11 mouse cellular contexts compared by ENCODE assay signal in genomic region chr2:75933541-75933940, GRCm38 (mm10). TPM values are rescaled to one million over a fixed set of nuclear protein-coding genes. Genes with fewer than 3 reads are reported as not detected.
DNase-seq lines count a peak whose midpoint lies in the region; ATAC-seq and TF ChIP-seq lines count a peak whose summit lies in the region.
"Had no signal": no experiment of that assay in that cellular context is flagged by ENCODE, and none has a peak within 500 bp of the region (broad histone marks: within the 10 kb centered on the region; RNA-seq: fewer than 3 reads in every experiment).

No protein-coding gene starts in this region.

- 0 out of 2 replicates have a peak, but pooled peaks cover 2% of the 10 kb centered on the region for H3K36me3 ChIP-seq in hindbrain, embryonic 12.5 days
- 0 out of 2 replicates have a peak, but pooled peaks cover 10% of the 10 kb centered on the region for H3K36me3 ChIP-seq in hindbrain, embryonic 10.5 days
- no peaks in the 10 kb centered on the region for H3K36me3 ChIP-seq in limb, embryonic 11.5 days (ENCODE audit: control insufficient read depth, insufficient read depth, low read length)

- no peaks in the 10 kb centered on the region for H3K27me3 ChIP-seq in hindbrain, embryonic 12.5 days
- H3K27me3 ChIP-seq in hindbrain, embryonic 10.5 days (ENCODE audit: insufficient read depth, poor library complexity, severe bottlenecking): no peaks in the 10 kb centered on the region
- no peaks in the 10 kb centered on the region for H3K27me3 ChIP-seq in limb, embryonic 11.5 days (ENCODE audit: control insufficient read depth, insufficient read depth, low read length)

- no peak overlapping the region for H3K4me2 ChIP-seq in hindbrain, embryonic 12.5 days (replicated peaks)
- H3K4me2 ChIP-seq in limb, embryonic 11.5 days (ENCODE audit: low read depth, severe bottlenecking): no peak overlapping the region

- DNase-seq in adrenal gland, postnatal 14 days: peak; percentile 12
- DNase-seq in adrenal gland, postnatal 4 days (ENCODE audit: low spot score in 2 of 2): no peak
- no peak for DNase-seq in hindbrain, embryonic 10.5 days (ENCODE audit: low spot score)
- no peak for DNase-seq in limb, embryonic 11.5 days (ENCODE audit: low spot score)
- DNase-seq in cerebellum, adult 9-11 months: no peak
- no peak for DNase-seq in testis, postnatal 14 days (ENCODE audit: low spot score)
- DNase-seq: kidney, postnatal 10 days had no signal

- H3K9ac ChIP-seq in hindbrain, embryonic 12.5 days: no peak overlapping the region
- H3K9ac ChIP-seq in limb, embryonic 11.5 days (ENCODE audit: low read length): no peak overlapping the region
- H3K9ac ChIP-seq: liver, embryonic 14.5 days had no signal

- WGBS in hindbrain, embryonic 12.5 days: 45% methylated on average over 7 of the region's 7 CpGs
- 60% methylated on average over 7 of the region's 7 CpGs for WGBS in hindbrain, embryonic 10.5 days
- 40% methylated on average over 7 of the region's 7 CpGs for WGBS in limb, embryonic 11.5 days

- H3K27ac ChIP-seq in hindbrain, embryonic 12.5 days: peak overlapping the region; percentile 24; the same call in 1 of the 2 replicates
- no peak overlapping the region for H3K27ac ChIP-seq in hindbrain, embryonic 10.5 days
- H3K27ac ChIP-seq in cortical plate, adult 2 months (ENCODE audit: insufficient read depth, low read length): peak overlapping the region; percentile 31; the same call in 1 of the 2 replicates
- H3K27ac ChIP-seq in limb, embryonic 11.5 days (replicated peaks; ENCODE audit: low read depth, low read length): peak overlapping the region; percentile 76; the same call in 1 of the 2 replicates
- H3K27ac ChIP-seq: liver, embryonic 14.5 days had no signal

- no peaks in the 10 kb centered on the region for H3K9me3 ChIP-seq in hindbrain, embryonic 12.5 days (replicated peaks)
- no peaks in the 10 kb centered on the region for H3K9me3 ChIP-seq in hindbrain, embryonic 10.5 days
- no peaks in the 10 kb centered on the region for H3K9me3 ChIP-seq in limb, embryonic 11.5 days (ENCODE audit: control insufficient read depth, low read length)

- no peak for TF ChIP-seq CTCF in cortical plate, adult 2 months (IDR thresholded peaks at IDR 0.05; ENCODE audit: extremely low read depth, insufficient read depth, low read length)

- ATAC-seq in hindbrain, embryonic 12.5 days (ENCODE audit: low FRiP score): no peak
- no peak for ATAC-seq in limb, embryonic 11.5 days (ENCODE audit: insufficient number of reproducible peaks, low FRiP score, low TSS enrichment, low read depth)

- H3K4me1 ChIP-seq in hindbrain, embryonic 12.5 days: no peaks in the 10 kb centered on the region
- H3K4me1 ChIP-seq in hindbrain, embryonic 10.5 days (replicated peaks): peaks cover 10% of the 10 kb centered on the region
- H3K4me1 ChIP-seq in cortical plate, adult 2 months (ENCODE audit: control insufficient read depth, insufficient read depth, low read length): peaks cover 2% of the 10 kb centered on the region; the same call in 1 of the 2 replicates
- H3K4me1 ChIP-seq in limb, embryonic 11.5 days (ENCODE audit: control insufficient read depth, insufficient read depth, low read length): peaks cover 6% of the 10 kb centered on the region

- H3K4me3 ChIP-seq in hindbrain, embryonic 12.5 days: no peak overlapping the region
- no peak overlapping the region for H3K4me3 ChIP-seq in hindbrain, embryonic 10.5 days
- H3K4me3 ChIP-seq in cortical plate, adult 2 months (ENCODE audit: insufficient read depth, low read length): no peak overlapping the region
- no peak overlapping the region for H3K4me3 ChIP-seq in limb, embryonic 11.5 days (ENCODE audit: low read depth, low read length)

- TF ChIP-seq POLR2A in cortical plate, adult 2 months (IDR thresholded peaks at IDR 0.05; ENCODE audit: extremely low read depth, insufficient read depth, low read length): no peak

RNA-seq across cellular contexts. Expression of gene Ttc30b, which starts 4.8 kb away (rescaled TPM):
- 14.7 and 15.1 TPM in 2 replicates for total RNA-seq in adrenal gland, postnatal 14 days (2021)
- total RNA-seq in adrenal gland, postnatal 4 days (2021): 10 to 100 TPM; 20.2 to 21.0 TPM
- polyA plus RNA-seq in hindbrain, embryonic 12.5 days (2016; fragmentation: Nextera tagmentation; extraction: Ambion mirVana): 14.4 and 15.3 TPM in 2 replicates
- 6.4 and 10.0 TPM in 2 replicates for polyA plus RNA-seq in hindbrain, embryonic 10.5 days (2016; fragmentation: Nextera tagmentation; extraction: Ambion mirVana)
- polyA plus RNA-seq in cortical plate, adult 2 months (2012; rRNA removed): 9.6 and 10.6 TPM in 2 replicates
- polyA plus RNA-seq in limb, embryonic 11.5 days (2014; fragmentation: Nextera tagmentation; extraction: Ambion mirVana): 9.0 and 9.2 TPM in 2 replicates

RNA-seq across cellular contexts. Expression of gene Ttc30a2, which starts 44.4 kb away (rescaled TPM):
- 0.34 and 0.44 TPM in 2 replicates for total RNA-seq in adrenal gland, postnatal 14 days (2021)
- under 1 TPM; 0.59 to 0.87 TPM for total RNA-seq in adrenal gland, postnatal 4 days (2021)
- polyA plus RNA-seq in hindbrain, embryonic 12.5 days (2016; fragmentation: Nextera tagmentation; extraction: Ambion mirVana): 0.76 and 1.2 TPM in 2 replicates
- 0.50 and 0.72 TPM in 2 replicates for polyA plus RNA-seq in hindbrain, embryonic 10.5 days (2016; fragmentation: Nextera tagmentation; extraction: Ambion mirVana)
- 0.11 and 0.19 TPM in 2 replicates for polyA plus RNA-seq in cortical plate, adult 2 months (2012; rRNA removed)
- polyA plus RNA-seq in limb, embryonic 11.5 days (2014; fragmentation: Nextera tagmentation; extraction: Ambion mirVana): 0.60 and 1.1 TPM in 2 replicates
- total RNA-seq: megakaryocyte, adult 5-6 weeks had no signal

RNA-seq across cellular contexts. Expression of gene Ttc30a1, which starts 48.2 kb away (rescaled TPM):
- total RNA-seq in adrenal gland, postnatal 14 days (2021): 2.3 and 3.8 TPM in 2 replicates
- 1 to 10 TPM; 4.1 to 4.2 TPM for total RNA-seq in adrenal gland, postnatal 4 days (2021)
- polyA plus RNA-seq in hindbrain, embryonic 12.5 days (2016; fragmentation: Nextera tagmentation; extraction: Ambion mirVana): 8.3 and 9.2 TPM in 2 replicates
- polyA plus RNA-seq in hindbrain, embryonic 10.5 days (2016; fragmentation: Nextera tagmentation; extraction: Ambion mirVana): 9.7 and 10.7 TPM in 2 replicates
- polyA plus RNA-seq in cortical plate, adult 2 months (2012; rRNA removed): 2.8 and 3.0 TPM in 2 replicates
- 12.1 and 12.5 TPM in 2 replicates for polyA plus RNA-seq in limb, embryonic 11.5 days (2014; fragmentation: Nextera tagmentation; extraction: Ambion mirVana)
